Mouse (Mus musculus): ENCODE data around the gene Slc25a27. TPM values are rescaled to one million over a fixed set of nuclear protein-coding genes. Genes with fewer than 3 reads are reported as not detected.
A peak's percentile ranks its signal among the peaks of the same experiment; 100 is the strongest.

Gene Slc25a27
- polyA plus RNA-seq, 1 experiment from 2014 or later = 117 TPM

- Histone ChIP-seq H3K4me3 (no peak overlapping the region), H3K36me3 (no peaks in the 10 kb centered on the region), H3K27me3 (no peaks in the 10 kb centered on the region), H3K9ac (replicated peaks) (no peak overlapping the region), H3K4me1 (no peaks in the 10 kb centered on the region), H3K9me3 (no peaks in the 10 kb centered on the region), H3K4me2 (replicated peaks) (no peak overlapping the region), H3K27ac (replicated peaks) (no peak overlapping the region)
- WGBS = 63% methylated on average over 4 of the region's 4 CpGs
- no peak for ATAC-seq (replicated peaks)
These were observed 68.3 kb downstream of the Slc25a27 start for GRCm38 (mm10) chr17:43598706-43599105.

- Histone ChIP-seq H3K9me3 (no peaks in the 10 kb centered on the region), H3K9ac (replicated peaks) (no peak overlapping the region), H3K27me3 (no peaks in the 10 kb centered on the region), H3K27ac (replicated peaks) (no peak overlapping the region), H3K36me3 (no peaks in the 10 kb centered on the region), H3K4me2 (replicated peaks) (no peak overlapping the region), H3K4me3 (no peak overlapping the region), H3K4me1 (no peaks in the 10 kb centered on the region)
- WGBS = 100% methylated on average over 2 of the region's 2 CpGs
- no peak for ATAC-seq (replicated peaks)
These were observed 69.3 kb downstream of the Slc25a27 start for GRCm38 (mm10) chr17:43597742-43598141.

DNA sequence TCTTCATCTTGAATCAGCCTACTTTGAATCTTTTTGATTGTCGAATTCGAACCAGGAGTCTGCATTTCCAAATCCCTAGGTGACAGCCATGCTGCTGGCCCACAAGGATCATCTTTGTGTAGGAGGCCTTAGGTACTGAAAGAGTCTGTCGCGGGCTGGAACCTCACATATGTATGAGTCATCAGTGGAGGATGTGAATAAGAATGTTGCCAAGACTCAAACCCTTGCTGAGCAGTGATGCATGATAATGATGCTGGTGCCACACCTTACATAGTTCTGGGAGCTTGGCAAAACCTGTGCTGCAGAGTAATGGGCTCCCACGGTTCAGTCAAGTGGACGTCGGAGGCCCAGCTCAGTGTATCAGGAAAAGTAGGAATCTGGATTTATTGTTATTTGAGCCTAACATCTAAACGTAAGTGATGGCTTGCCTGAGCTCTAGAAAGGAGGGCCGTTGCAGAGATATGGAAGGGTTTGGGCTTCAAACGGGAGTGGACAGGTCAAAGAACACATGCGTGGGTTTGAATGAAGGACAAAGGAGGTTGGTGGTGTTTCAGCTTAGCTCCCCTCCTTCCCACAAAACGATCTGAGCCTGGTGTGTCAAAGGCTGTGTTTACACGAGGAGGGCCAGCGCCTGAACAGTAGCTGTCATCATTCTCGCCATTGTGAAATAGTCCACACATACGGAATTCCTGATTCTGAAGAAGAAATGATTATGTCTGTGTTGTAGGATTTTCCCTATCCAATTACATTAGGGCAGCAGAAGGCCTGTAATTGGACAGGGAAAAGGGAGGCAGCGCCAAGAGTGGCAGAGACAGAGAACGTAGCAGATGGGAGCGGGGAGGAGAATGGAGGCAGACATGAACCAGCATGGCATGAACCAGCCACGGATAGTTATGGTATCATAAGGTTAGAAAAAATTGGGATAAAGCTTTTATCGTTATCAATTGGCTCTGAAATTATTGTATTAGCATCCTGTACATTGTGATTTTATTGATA lies 74.4 kb downstream of the Slc25a27 start:
- Histone ChIP-seq H3K9me3 (no peaks in the 10 kb centered on the region), H3K4me2 (replicated peaks) (no peak overlapping the region), H3K27ac (replicated peaks) (no peak overlapping the region), H3K27me3 (no peaks in the 10 kb centered on the region), H3K4me3 (no peak overlapping the region), H3K36me3 (no peaks in the 10 kb centered on the region), H3K9ac (replicated peaks) (no peak overlapping the region), H3K4me1 (no peaks in the 10 kb centered on the region)
- 75% methylated on average over 21 of the region's 21 CpGs for WGBS
- ATAC-seq (replicated peaks) = peak; percentile 72; the same call in 1 of the 2 replicates

Other genes starting within 250 kb of the Slc25a27 start
- gene Mep1a, start 164.4 kb downstream of the Slc25a27 start, polyA plus RNA-seq (2015; fragmentation: Nextera tagmentation; extraction: Ambion mirVana) = 0.11 TPM in 1 of 2 replicates, not detected in the other
- 0.19 and 0.47 TPM in 2 replicates for gene Ankrd66, start 123.6 kb downstream of the Slc25a27 start, polyA plus RNA-seq (2015; fragmentation: Nextera tagmentation; extraction: Ambion mirVana)
- gene Pla2g7, start 99.1 kb downstream of the Slc25a27 start, polyA plus RNA-seq (2015; fragmentation: Nextera tagmentation; extraction: Ambion mirVana) = 8.0 and 9.0 TPM in 2 replicates
- 0.34 and 0.52 TPM in 2 replicates for gene Tdrd6, start 36.9 kb downstream of the Slc25a27 start, polyA plus RNA-seq (2015; fragmentation: Nextera tagmentation; extraction: Ambion mirVana)
- 21.8 and 24.1 TPM in 2 replicates for gene Cyp39a1, start 211 bp upstream of the Slc25a27 start, polyA plus RNA-seq (2015; fragmentation: Nextera tagmentation; extraction: Ambion mirVana)
- 30.1 and 31.0 TPM in 2 replicates for gene Rcan2, start 134.1 kb upstream of the Slc25a27 start, polyA plus RNA-seq (2015; fragmentation: Nextera tagmentation; extraction: Ambion mirVana)